Mouse (Mus musculus): ENCODE data around the gene Gli2. TPM values are rescaled to one million over a fixed set of nuclear protein-coding genes. Genes with fewer than 3 reads are reported as not detected.

The Gli2 gene
- total RNA-seq, 1 experiment from 2014 or later = 0.29 TPM

DNA sequence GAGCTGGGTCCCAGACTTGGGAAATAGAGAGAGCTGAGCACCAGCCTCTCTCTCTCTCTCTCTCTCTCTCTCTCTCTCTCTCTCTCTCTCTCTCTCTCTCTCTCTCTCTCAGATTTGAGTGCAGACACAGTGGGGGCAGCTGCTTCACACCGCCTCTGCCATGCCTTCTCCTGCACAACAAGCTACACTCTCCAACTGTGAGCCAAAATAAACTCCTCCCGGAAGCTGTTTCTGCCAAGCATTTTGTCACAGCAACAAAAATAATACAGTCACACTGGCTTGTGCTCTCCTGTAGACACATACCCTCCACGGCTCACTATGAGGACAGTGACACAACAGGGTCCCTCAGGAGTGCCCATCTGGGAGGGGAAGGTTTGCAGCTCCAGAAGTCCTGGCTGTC, 36.6 kb downstream of the Gli2 start:
- no peak for ATAC-seq (replicated peaks; ENCODE audit: insufficient number of reproducible peaks, low FRiP score, low TSS enrichment, poor library complexity, severe bottlenecking)

DNA sequence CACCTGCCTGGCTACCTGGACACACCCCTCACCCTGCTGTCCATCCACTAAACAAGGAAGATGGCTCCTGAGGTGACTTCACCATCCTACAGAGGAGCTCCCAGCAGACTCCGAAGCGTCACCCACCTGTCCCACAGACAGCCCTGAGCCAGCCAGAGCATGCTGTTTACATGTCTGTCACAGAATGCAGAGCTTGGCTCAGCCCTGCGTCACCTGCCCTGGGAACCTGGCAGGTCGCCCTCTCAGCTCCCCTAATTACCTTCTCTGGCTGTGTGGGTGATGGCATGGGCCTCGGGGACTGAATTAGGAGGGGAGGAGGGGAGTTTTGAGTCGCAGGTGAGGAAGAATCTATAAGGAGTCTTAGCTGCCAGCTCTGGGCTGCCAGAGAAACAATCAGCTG, 38.3 kb downstream of the Gli2 start:
- no peak for ATAC-seq (replicated peaks; ENCODE audit: insufficient number of reproducible peaks, low FRiP score, low TSS enrichment, poor library complexity, severe bottlenecking)

GRCm38 (mm10) chr1:119008949-119009348, 44.5 kb downstream of the Gli2 start:
- ATAC-seq (replicated peaks; ENCODE audit: insufficient number of reproducible peaks, low FRiP score, low TSS enrichment, poor library complexity, severe bottlenecking) = no peak

DNA sequence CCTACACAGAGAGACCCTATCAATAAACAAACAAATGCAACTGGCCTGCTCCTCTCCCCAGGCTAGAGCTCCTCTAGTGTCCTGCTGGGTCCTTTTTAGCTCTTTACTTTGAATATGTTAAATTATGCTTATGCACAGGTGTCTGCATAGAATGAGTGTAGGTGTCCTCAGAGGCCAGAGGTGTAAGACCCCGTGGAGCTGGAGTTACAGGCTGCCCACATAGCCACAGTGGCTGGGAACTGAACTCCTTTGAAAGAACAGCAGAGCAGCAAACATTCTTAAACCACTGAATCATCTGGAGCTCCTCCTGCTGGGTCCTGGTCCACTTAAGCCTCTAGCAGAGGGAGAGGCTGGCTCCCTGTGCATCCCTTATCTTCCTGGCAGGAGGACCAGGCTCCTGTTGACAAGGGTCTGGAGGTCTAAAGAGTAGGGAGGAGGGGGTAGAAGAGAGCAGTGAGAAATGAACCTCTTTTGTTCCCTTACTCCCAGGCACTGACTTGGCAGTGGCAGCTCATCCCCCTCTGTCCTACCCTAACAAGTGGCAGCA, 49.5 kb downstream of the Gli2 start:
- ATAC-seq (replicated peaks; ENCODE audit: insufficient number of reproducible peaks, low FRiP score, low TSS enrichment, poor library complexity, severe bottlenecking) = no peak

DNA sequence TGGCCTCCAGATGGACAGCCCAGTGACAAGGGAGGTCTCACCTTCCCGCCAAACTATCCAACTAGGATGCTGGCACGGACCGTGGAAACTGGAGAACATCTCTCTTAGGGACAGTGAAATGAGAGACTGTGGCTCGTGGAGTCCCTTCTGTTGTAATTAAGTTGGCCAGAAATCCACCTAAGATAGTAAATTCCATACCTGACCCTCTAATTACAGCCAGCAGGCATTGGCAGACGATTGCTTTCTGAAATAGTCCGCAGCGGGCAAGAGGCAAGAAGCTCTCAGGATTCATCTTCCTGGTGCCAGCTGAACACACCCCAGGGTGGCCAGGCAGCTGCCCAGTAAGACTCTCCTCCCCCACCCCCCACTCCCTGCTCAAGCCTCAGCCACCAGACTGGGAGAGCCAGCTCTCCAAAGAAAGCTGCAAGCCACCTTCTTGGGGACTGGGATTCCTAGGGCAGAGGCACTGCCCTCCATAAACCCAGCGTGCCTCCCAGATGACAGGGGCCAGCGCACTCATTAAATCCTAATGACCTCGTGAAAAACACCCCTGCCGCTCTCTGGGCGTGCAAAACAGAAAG, 51.9 kb downstream of the Gli2 start:
- no peak for ATAC-seq (replicated peaks; ENCODE audit: insufficient number of reproducible peaks, low FRiP score, low TSS enrichment, poor library complexity, severe bottlenecking)

GRCm38 (mm10) chr1:118994482-118995105, 58.8 kb downstream of the Gli2 start:
- no peak for ATAC-seq (replicated peaks; ENCODE audit: insufficient number of reproducible peaks, low FRiP score, low TSS enrichment, poor library complexity, severe bottlenecking)

DNA sequence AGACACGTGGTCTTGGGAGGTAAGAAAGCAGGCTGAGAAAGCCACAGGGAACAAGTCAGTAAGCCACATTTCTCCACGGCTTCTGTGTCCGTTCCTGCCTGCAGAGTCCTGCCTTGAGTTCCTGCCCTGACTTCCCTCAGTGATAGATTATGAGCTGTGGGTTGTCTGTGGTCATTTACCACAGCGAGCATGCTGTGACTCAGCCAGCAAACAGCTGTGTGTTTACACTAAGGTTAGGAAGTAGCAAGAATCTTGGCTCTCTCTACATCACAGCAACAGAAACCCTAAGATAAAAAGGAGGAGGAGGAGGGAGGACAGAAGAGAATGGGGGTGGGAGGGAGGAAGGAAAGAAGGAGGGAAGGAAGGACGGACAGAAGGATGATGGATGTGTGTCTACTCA, 59.6 kb downstream of the Gli2 start:
- ATAC-seq (replicated peaks; ENCODE audit: insufficient number of reproducible peaks, low FRiP score, low TSS enrichment, poor library complexity, severe bottlenecking) = no peak

GRCm38 (mm10) chr1:118988331-118988730, 65.1 kb downstream of the Gli2 start:
- no peak for ATAC-seq (replicated peaks; ENCODE audit: insufficient number of reproducible peaks, low FRiP score, low TSS enrichment, poor library complexity, severe bottlenecking)

- no peak for ATAC-seq (replicated peaks; ENCODE audit: insufficient number of reproducible peaks, low FRiP score, low TSS enrichment, poor library complexity, severe bottlenecking)
Measured at GRCm38 (mm10) chr1:118987538-118987937, 65.9 kb downstream of the Gli2 start.

GRCm38 (mm10) chr1:118983389-118983788, 70.0 kb downstream of the Gli2 start:
- ATAC-seq (replicated peaks; ENCODE audit: insufficient number of reproducible peaks, low FRiP score, low TSS enrichment, poor library complexity, severe bottlenecking) = no peak

DNA sequence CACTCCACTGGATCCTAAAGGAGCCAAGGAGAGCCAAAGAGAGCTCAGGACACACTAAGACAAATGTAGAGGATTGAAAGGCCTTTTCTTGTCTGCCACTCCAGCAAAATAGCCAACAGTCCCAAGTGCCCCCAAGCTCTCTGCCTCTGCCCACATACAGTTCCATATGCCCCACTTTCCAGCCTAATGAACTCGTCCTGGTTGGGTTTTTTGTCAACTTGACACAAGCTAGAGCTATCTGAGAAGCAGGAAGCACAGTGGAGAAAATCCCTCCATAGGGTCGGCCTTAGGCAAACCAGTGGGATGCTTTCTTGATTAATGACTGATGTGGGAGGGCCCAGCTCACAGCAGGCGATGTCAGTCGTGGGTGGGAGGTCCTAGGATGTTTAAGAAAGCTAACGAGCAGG, 70.6 kb downstream of the Gli2 start:
- no peak for ATAC-seq (replicated peaks; ENCODE audit: insufficient number of reproducible peaks, low FRiP score, low TSS enrichment, poor library complexity, severe bottlenecking)

DNA sequence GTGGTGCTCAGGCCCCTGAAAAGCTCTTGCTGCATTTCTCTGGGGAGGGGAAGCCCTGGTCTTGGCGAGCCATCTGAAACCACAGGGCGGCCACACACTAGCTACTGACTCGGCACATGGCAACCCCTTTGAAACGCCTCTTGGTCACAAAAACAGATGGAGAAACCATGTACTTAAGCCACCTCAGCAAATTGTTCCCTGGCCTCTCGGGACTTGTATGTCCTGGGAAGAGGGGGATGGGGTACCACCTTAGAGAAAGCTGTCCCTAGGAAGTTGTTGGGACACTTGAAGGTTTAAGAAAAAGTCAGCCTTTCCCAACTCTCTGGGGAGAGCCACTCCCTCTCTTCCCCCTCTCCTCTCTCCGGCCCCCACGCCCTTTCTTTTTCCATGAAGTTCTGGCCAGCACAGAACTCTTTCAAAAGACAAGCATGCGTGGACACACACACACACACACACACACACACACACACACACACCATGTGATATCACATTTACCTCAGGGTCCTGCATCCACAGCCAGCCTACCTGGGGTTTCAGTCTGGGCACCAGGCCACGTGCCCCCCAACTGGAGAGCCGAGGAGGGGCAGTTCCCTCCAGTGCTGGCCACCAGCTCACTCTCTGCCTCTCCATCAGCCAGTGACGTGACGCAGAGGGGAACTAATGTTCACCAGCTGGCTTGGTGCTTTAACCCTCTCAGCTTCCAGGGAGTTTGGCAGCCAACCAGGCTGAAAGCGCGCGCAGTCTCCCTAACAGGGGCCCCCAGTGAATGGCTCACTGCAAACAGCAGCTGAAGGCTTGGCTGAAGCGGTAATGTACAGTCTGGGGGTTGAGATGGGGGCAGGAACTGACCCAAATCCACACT, 71.2 kb downstream of the Gli2 start:
- no peak for ATAC-seq (replicated peaks; ENCODE audit: insufficient number of reproducible peaks, low FRiP score, low TSS enrichment, poor library complexity, severe bottlenecking)

GRCm38 (mm10) chr1:118980636-118981035, 72.8 kb downstream of the Gli2 start:
- ATAC-seq (replicated peaks; ENCODE audit: insufficient number of reproducible peaks, low FRiP score, low TSS enrichment, poor library complexity, severe bottlenecking) = no peak

DNA sequence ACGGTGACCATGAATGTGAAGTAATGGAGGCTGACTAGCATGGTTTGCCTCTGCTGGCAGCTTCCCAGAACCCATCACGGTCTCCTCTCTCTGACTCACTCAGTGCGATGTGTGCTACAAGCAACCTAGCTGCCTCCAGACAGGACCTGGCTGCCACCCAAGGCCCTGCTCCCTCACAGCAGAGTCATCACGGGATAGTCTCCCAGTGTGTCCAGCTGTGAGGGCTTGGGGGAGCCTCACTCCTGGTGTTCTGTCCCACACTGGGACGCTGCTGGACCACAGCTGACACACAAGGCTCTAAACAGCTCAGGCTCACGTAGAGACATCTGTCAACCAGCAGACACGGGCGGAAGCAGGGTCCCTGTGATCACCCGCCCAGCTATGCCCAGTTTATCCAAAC, 76.8 kb downstream of the Gli2 start:
- no peak for ATAC-seq (replicated peaks; ENCODE audit: insufficient number of reproducible peaks, low FRiP score, low TSS enrichment, poor library complexity, severe bottlenecking)

DNA sequence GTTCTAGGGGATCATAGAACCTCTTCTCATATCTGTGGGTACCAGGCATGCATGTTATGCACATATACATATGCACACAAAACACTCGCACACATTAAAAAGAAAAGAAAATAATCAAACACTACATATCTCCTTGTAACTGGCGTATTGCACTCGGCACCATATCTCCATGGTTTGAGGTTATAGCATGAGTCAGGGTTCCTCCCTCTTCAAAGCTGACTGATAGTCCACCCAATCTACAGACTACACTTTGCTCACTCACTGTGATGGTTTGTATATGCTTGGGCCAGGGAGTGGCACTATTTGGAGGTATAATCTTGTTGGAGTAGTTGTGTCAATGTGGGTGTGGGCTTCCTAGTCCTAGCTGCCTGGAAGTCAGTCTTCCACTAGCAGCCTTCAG, 78.0 kb downstream of the Gli2 start:
- ATAC-seq (replicated peaks; ENCODE audit: insufficient number of reproducible peaks, low FRiP score, low TSS enrichment, poor library complexity, severe bottlenecking) = no peak

DNA sequence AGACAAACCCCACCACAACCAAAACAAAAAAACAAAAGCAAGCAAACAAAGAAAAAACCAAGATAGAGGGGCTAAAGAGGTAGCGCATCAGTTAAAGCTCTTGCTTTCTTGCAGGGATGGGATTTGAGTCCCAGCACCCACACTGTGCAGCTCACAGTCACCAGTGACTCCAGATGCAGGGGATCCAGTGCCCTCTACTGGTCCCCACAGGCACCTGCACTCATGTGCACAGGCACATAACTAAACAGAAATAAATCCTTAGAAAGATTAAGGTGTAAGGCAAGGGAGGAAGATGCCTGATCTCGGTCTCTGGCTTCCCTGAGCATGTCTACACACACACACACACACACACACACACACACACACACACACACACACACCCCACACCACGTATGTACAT, 83.4 kb downstream of the Gli2 start:
- no peak for ATAC-seq (replicated peaks; ENCODE audit: insufficient number of reproducible peaks, low FRiP score, low TSS enrichment, poor library complexity, severe bottlenecking)

GRCm38 (mm10) chr1:118969409-118969808, 84.0 kb downstream of the Gli2 start:
- no peak for ATAC-seq (replicated peaks; ENCODE audit: insufficient number of reproducible peaks, low FRiP score, low TSS enrichment, poor library complexity, severe bottlenecking)

DNA sequence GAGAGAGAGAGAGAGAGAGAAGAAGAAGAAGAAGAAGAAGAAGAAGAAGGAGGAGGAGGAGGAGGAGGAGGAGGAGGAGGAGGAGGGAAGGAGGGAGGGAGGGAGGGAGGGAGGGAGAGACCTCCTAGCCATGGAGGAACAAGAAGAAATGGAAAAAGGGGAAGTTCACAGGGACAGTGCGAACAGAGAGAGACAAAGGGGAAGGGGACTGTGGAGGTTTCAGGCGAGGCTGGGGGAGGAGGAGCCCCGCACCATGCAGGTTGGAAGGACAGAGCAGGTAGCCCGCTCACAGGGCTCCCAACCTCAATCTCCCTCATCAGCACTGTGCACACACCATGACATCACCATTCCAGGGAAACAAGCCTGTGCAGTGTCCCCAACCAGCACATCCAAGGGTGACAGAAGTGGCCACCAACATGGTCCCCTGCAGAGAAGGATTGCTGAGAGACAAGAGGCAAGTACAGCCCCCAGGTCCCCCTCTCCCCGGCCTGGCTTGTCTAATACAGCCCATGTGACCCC, 84.7 kb downstream of the Gli2 start:
- ATAC-seq (replicated peaks; ENCODE audit: insufficient number of reproducible peaks, low FRiP score, low TSS enrichment, poor library complexity, severe bottlenecking) = no peak

DNA sequence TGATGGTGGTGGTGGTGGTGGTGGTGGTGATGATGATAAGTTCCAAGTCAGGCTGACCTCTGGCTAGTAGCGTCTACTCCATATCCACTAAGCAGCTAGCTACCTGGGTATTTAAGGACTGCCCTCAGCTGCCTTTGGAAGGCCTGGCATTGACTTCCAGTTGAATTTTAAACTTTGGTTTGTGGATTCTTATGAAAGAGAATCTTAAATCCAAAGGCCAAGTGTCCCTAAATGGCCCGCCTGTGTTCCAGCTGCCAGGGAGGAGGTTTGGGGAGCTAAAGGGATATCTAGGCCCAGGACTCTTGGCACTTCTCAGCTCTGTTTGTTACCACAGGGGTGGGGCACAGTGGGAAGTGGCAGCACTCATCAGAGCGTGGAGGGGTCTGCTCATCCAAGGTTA, 85.4 kb downstream of the Gli2 start:
- no peak for ATAC-seq (replicated peaks; ENCODE audit: insufficient number of reproducible peaks, low FRiP score, low TSS enrichment, poor library complexity, severe bottlenecking)

GRCm38 (mm10) chr1:118967281-118967680, 86.1 kb downstream of the Gli2 start:
- no peak for ATAC-seq (replicated peaks; ENCODE audit: insufficient number of reproducible peaks, low FRiP score, low TSS enrichment, poor library complexity, severe bottlenecking)
